7 mouse cellular contexts compared by ENCODE assay signal in the genomic region with DNA sequence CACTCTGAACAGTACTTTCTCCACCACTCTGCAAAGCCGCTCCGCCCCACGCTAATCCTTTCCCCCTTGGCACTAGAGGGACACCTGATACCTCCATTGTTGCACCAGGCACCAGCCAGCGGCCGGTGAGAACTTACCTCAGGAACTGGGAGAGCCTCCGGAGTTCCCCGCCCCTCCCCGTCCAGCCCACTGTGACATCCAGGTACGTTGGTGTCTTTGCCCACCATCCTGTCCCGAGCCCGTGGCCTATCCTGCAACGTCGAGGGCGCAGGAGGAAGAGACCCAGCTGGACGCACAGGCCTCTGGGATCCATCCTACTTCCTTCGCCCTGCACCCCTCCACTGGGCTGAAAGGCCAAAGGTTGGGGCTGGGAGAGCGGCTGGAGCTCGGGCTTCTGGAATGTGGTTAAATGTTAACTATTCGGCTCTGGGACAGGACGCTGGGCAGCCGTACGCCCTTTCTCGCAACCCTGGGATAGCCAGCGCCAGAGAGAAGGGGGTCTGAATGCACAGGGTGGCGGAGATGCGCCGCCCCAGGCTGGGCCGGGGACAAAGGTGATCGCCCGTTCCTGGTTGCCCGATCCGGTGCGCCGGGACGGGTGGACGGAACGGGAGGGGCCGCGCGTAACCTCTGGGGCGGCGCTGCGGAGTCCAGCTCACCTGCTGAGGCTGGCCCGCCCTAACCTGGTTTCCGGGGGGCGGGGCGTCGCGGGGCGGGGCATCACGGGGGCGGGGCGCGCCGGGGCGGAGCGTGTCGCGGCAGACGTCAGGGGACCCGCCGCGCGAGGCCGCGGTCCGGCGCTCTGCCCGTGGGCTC. TPM values are rescaled to one million over a fixed set of nuclear protein-coding genes. Genes with fewer than 3 reads are reported as not detected.
DNase-seq lines count a peak whose midpoint lies in the region; ATAC-seq lines count a peak whose summit lies in the region.

No protein-coding gene starts in this region.

- H3K27ac ChIP-seq in hindbrain, embryonic 10.5 days: peak overlapping the region; percentile 84
- peak overlapping the region; percentile 77 for H3K27ac ChIP-seq in limb, embryonic 12.5 days
- H3K27ac ChIP-seq in midbrain, embryonic 13.5 days: peak overlapping the region; percentile 70

- WGBS in hindbrain, embryonic 10.5 days: 1% methylated on average over 54 of the region's 69 CpGs
- WGBS in limb, embryonic 12.5 days: 2% methylated on average over 66 of the region's 69 CpGs
- 2% methylated on average over 56 of the region's 69 CpGs for WGBS in midbrain, embryonic 13.5 days

- peaks cover 52% of the 10 kb centered on the region for H3K27me3 ChIP-seq in hindbrain, embryonic 10.5 days (ENCODE audit: insufficient read depth, poor library complexity, severe bottlenecking)
- H3K27me3 ChIP-seq in limb, embryonic 12.5 days: peaks cover 34% of the 10 kb centered on the region
- H3K27me3 ChIP-seq in midbrain, embryonic 13.5 days: peaks cover 38% of the 10 kb centered on the region

- DNase-seq in R1 (ENCODE audit: low read depth, low spot score): peak; percentile 96
- peak; percentile 80 for DNase-seq in embryo, embryonic 9.5 days (ENCODE audit: extremely low spot score)
- DNase-seq in hindbrain, embryonic 10.5 days (ENCODE audit: low spot score): peak; percentile 69
- peak; percentile 66 for DNase-seq in testis, postnatal 14 days (ENCODE audit: low spot score)

- no peaks in the 10 kb centered on the region for H3K9me3 ChIP-seq in hindbrain, embryonic 10.5 days
- no peaks in the 10 kb centered on the region for H3K9me3 ChIP-seq in limb, embryonic 12.5 days
- H3K9me3 ChIP-seq in midbrain, embryonic 13.5 days: no peaks in the 10 kb centered on the region

- 0 out of 2 replicates have a peak, but pooled peaks cover 2% of the 10 kb centered on the region for H3K36me3 ChIP-seq in hindbrain, embryonic 10.5 days
- H3K36me3 ChIP-seq in limb, embryonic 12.5 days: peaks cover 12% of the 10 kb centered on the region
- peaks cover 9% of the 10 kb centered on the region; the same call in 1 of the 2 replicates for H3K36me3 ChIP-seq in midbrain, embryonic 13.5 days

- peak overlapping the region; percentile 91 for H3K9ac ChIP-seq in limb, embryonic 12.5 days (replicated peaks)
- H3K9ac ChIP-seq in midbrain, embryonic 13.5 days (replicated peaks): peak overlapping the region; percentile 95

- H3K4me3 ChIP-seq in hindbrain, embryonic 10.5 days: peak overlapping the region; percentile 87
- H3K4me3 ChIP-seq in limb, embryonic 12.5 days (replicated peaks): peak overlapping the region; percentile 94
- H3K4me3 ChIP-seq in midbrain, embryonic 13.5 days (replicated peaks): peak overlapping the region; percentile 90

- peaks cover 29% of the 10 kb centered on the region for H3K4me1 ChIP-seq in hindbrain, embryonic 10.5 days (replicated peaks)
- H3K4me1 ChIP-seq in limb, embryonic 12.5 days (replicated peaks): peaks cover 40% of the 10 kb centered on the region
- H3K4me1 ChIP-seq in midbrain, embryonic 13.5 days (replicated peaks): peaks cover 39% of the 10 kb centered on the region

- peak overlapping the region; percentile 94 for H3K4me2 ChIP-seq in limb, embryonic 12.5 days
- peak overlapping the region; percentile 96 for H3K4me2 ChIP-seq in midbrain, embryonic 13.5 days (replicated peaks)

- ATAC-seq in CD4-positive, CD25-positive, alpha-beta regulatory T cell, adult 4 months: peak; percentile 56
- peak; percentile 43 for ATAC-seq in limb, embryonic 12.5 days (ENCODE audit: insufficient number of reproducible peaks, insufficient read depth, low FRiP score, low TSS enrichment, low read depth)
- ATAC-seq in midbrain, embryonic 13.5 days: peak; percentile 41

RNA-seq across cellular contexts. Expression of gene Cep170b, which starts 1.4 kb away (rescaled TPM):
- polyA plus RNA-seq in CD4-positive, CD25-positive, alpha-beta regulatory T cell, adult 4 months (2017; shearing (Covaris generic)): 1 to 10 TPM; 2.4 to 4.9 TPM
- 6.7 and 8.7 TPM in 2 replicates for polyA plus RNA-seq in hindbrain, embryonic 10.5 days (2016; fragmentation: Nextera tagmentation; extraction: Ambion mirVana)
- polyA plus RNA-seq in limb, embryonic 12.5 days (2016; fragmentation: Nextera tagmentation; extraction: Ambion mirVana): 17.8 and 18.8 TPM in 2 replicates
- 20.2 and 22.0 TPM in 2 replicates for polyA plus RNA-seq in midbrain, embryonic 13.5 days (2015; fragmentation: Nextera tagmentation; extraction: Ambion mirVana)

RNA-seq across cellular contexts. Expression of gene Pld4, which starts 38.8 kb away (rescaled TPM):
- 1 to 10 TPM; 1.7 to 7.2 TPM for polyA plus RNA-seq in CD4-positive, CD25-positive, alpha-beta regulatory T cell, adult 4 months (2017; shearing (Covaris generic))
- 5.2 and 5.7 TPM in 2 replicates for polyA plus RNA-seq in hindbrain, embryonic 10.5 days (2016; fragmentation: Nextera tagmentation; extraction: Ambion mirVana)
- 3.1 and 4.4 TPM in 2 replicates for polyA plus RNA-seq in limb, embryonic 12.5 days (2016; fragmentation: Nextera tagmentation; extraction: Ambion mirVana)
- polyA plus RNA-seq in midbrain, embryonic 13.5 days (2015; fragmentation: Nextera tagmentation; extraction: Ambion mirVana): 5.2 and 6.4 TPM in 2 replicates

RNA-seq across cellular contexts. Expression of gene Zbtb42, which starts 43.0 kb away (rescaled TPM):
- polyA plus RNA-seq in CD4-positive, CD25-positive, alpha-beta regulatory T cell, adult 4 months (2017; shearing (Covaris generic)): 1 to 10 TPM; 2.8 to 2.9 TPM
- polyA plus RNA-seq in hindbrain, embryonic 10.5 days (2016; fragmentation: Nextera tagmentation; extraction: Ambion mirVana): 7.1 and 10.9 TPM in 2 replicates
- 1.4 and 2.7 TPM in 2 replicates for polyA plus RNA-seq in limb, embryonic 12.5 days (2016; fragmentation: Nextera tagmentation; extraction: Ambion mirVana)
- polyA plus RNA-seq in midbrain, embryonic 13.5 days (2015; fragmentation: Nextera tagmentation; extraction: Ambion mirVana): 2.8 and 3.3 TPM in 2 replicates

RNA-seq across cellular contexts. Expression of gene Akt1, which starts 46.9 kb away (rescaled TPM):
- polyA plus RNA-seq in CD4-positive, CD25-positive, alpha-beta regulatory T cell, adult 4 months (2017; shearing (Covaris generic)): 10 to 100 TPM; 14.6 to 18.4 TPM
- 50.9 and 56.8 TPM in 2 replicates for polyA plus RNA-seq in hindbrain, embryonic 10.5 days (2016; fragmentation: Nextera tagmentation; extraction: Ambion mirVana)
- polyA plus RNA-seq in limb, embryonic 12.5 days (2016; fragmentation: Nextera tagmentation; extraction: Ambion mirVana): 67.0 and 156 TPM in 2 replicates
- polyA plus RNA-seq in midbrain, embryonic 13.5 days (2015; fragmentation: Nextera tagmentation; extraction: Ambion mirVana): 55.9 and 61.1 TPM in 2 replicates

Comparison
In these comparisons a context has a peak if more than half of its experiments do, and no peak if none do; other contexts are left out.
1. Peak in every context shown above with its lines: DNase-seq, ATAC-seq, H3K4me3 ChIP-seq and H3K27ac ChIP-seq.